Comparison of ENCODE assay signal across 10 mouse cellular contexts in genomic region chr12:99966881-99967363, GRCm38 (mm10). TPM values are rescaled to one million over a fixed set of nuclear protein-coding genes. Genes with fewer than 3 reads are reported as not detected.
DNase-seq lines count a peak whose midpoint lies in the region.
"Had no signal": no experiment of that assay in that cellular context is flagged by ENCODE, and none has a peak within 500 bp of the region (broad histone marks: within the 10 kb centered on the region; RNA-seq: fewer than 3 reads in every experiment).

No protein-coding gene starts in this region.

- H3K36me3 ChIP-seq in midbrain, embryonic 10.5 days, result no peaks in the 10 kb centered on the region
- H3K36me3 ChIP-seq: G1E had no signal

- DNase-seq in kidney, postnatal 4 days, result peak; percentile 40 to 44
- no peak for DNase-seq in kidney, postnatal 25 days
- peak; percentile 15 for DNase-seq in embryo, embryonic 10 days (ENCODE audit: low spot score)
- DNase-seq in heart, postnatal 36 days, result peak; percentile 16 to 33
- DNase-seq in midbrain, embryonic 10.5 days (ENCODE audit: low spot score), result peak; percentile 38
- DNase-seq in adrenal gland, postnatal 4 days (ENCODE audit: low spot score in 2 of 2), result no peak
- no peak for DNase-seq in kidney, adult 18-20 months
- no peak for DNase-seq in adipocyte (ENCODE audit: low spot score)

- intact Hi-C loops in heart, postnatal 36 days (cut with DNase I), result no loop called here

- H3K4me3 ChIP-seq in midbrain, embryonic 10.5 days, result peak overlapping the region; percentile 20; the same call in 1 of the 2 replicates

- peaks cover 79% of the 10 kb centered on the region for H3K27me3 ChIP-seq in midbrain, embryonic 10.5 days (ENCODE audit: low read depth, poor library complexity, severe bottlenecking)

- H3K4me1 ChIP-seq in midbrain, embryonic 10.5 days, result peaks cover 34% of the 10 kb centered on the region

- no peaks in the 10 kb centered on the region for H3K9me3 ChIP-seq in midbrain, embryonic 10.5 days (replicated peaks)
- H3K9me3 ChIP-seq: G1E had no signal

- 12% methylated on average over 12 of the region's 12 CpGs for WGBS in midbrain, embryonic 10.5 days

- H3K27ac ChIP-seq in midbrain, embryonic 10.5 days (replicated peaks), result no peak overlapping the region
- H3K27ac ChIP-seq: heart, adult 2 months had no signal

RNA-seq across cellular contexts. Expression of gene Kcnk13, which starts 2.6 kb away (rescaled TPM):
- under 1 TPM; 0.36 to 0.38 TPM for total RNA-seq in heart, postnatal 36 days (2021)
- 0.09 and 0.19 TPM in 2 replicates for polyA plus RNA-seq in midbrain, embryonic 10.5 days (2016; fragmentation: Nextera tagmentation; extraction: Ambion mirVana)
- 1 to 10 TPM; 1.6 to 1.8 TPM for total RNA-seq in adrenal gland, postnatal 4 days (2021)
- polyA plus RNA-seq: G1E had no signal

Comparison
In these comparisons a context has a peak if more than half of its experiments do, and no peak if none do; other contexts are left out.
1. DNase-seq: peak in kidney, postnatal 4 days (2 of 2), embryo, embryonic 10 days (single experiment), heart, postnatal 36 days (2 of 2) and midbrain, embryonic 10.5 days (single experiment); none in kidney, postnatal 25 days (0 of 2), adrenal gland, postnatal 4 days (0 of 2), kidney, adult 18-20 months (single experiment) and adipocyte (single experiment).